Mouse (Mus musculus) CH12.LX (cell line): Measurements from ENCODE around the gene Tiam1. TPM values are rescaled to one million over a fixed set of nuclear protein-coding genes. Genes with fewer than 3 reads are reported as not detected.

ENCODE experiments used
- DNase-seq: peaks from one replicate; pipeline ENCODE4 v3.0.0-alpha.2; 2013; ENCODE audit errors: extremely low read depth
- H3K27ac ChIP-seq: 2 replicates; pipeline ENCODE4 v1.5.1; 2012; ENCODE audit warnings: low read depth, mild to moderate bottlenecking, control low read depth, moderate library complexity; ENCODE audit not compliant: insufficient read depth
- H3K27me3 ChIP-seq: replicated peaks from 2 replicates; pipeline ENCODE3; 2012; ENCODE audit warnings: inconsistent platforms
- H3K36me3 ChIP-seq, 2 experiments: replicated peaks in 1 of 2; 2 replicates each; pipeline versions ENCODE3 to v1.6.1; 2012; ENCODE audit warnings: inconsistent platforms in 1 of 2, low read length in 1 of 2, mild to moderate bottlenecking in 1 of 2, mixed read lengths in 1 of 2, moderate library complexity in 1 of 2; ENCODE audit not compliant: control insufficient read depth in 1 of 2, insufficient read depth in 1 of 2
- H3K4me1 ChIP-seq, 2 experiments: 2 replicates each; pipeline ENCODE4 v1.6.1; 2012; ENCODE audit warnings: inconsistent platforms in 1 of 2, moderate library complexity in 1 of 2; ENCODE audit not compliant: insufficient read depth in 2 of 2, control insufficient read depth in 1 of 2
- H3K4me2 ChIP-seq: 2 replicates; pipeline ENCODE4 v1.6.1; 2012; ENCODE audit warnings: low read depth, mild to moderate bottlenecking, control low read depth; ENCODE audit not compliant: poor library complexity, insufficient read depth, severe bottlenecking
- H3K4me3 ChIP-seq, 3 experiments: fragments of 150-350 bp in 1 of 3; sonication (generic) in 1 of 3; replicated peaks in 1 of 3; 2 replicates each; pipeline versions ENCODE3 to v1.5.1; 2011 to 2012; ENCODE audit warnings: low read depth in 2 of 3, low read length in 2 of 3, mild to moderate bottlenecking in 2 of 3, moderate library complexity in 2 of 3, control low read depth in 1 of 3, improper control_type of control experiment in 1 of 3, inconsistent platforms in 1 of 3, mixed read lengths in 1 of 3; ENCODE audit not compliant: poor library complexity in 1 of 3
- H3K79me2 ChIP-seq: replicated peaks from 2 replicates; pipeline ENCODE4 v1.6.1; 2012; ENCODE audit warnings: mild to moderate bottlenecking, moderate library complexity; ENCODE audit not compliant: control insufficient read depth, poor library complexity, insufficient read depth, severe bottlenecking; ENCODE audit errors: extremely low read depth
- H3K9ac ChIP-seq: 2 replicates; pipeline ENCODE4 v1.6.1; 2012; ENCODE audit warnings: low read depth, mild to moderate bottlenecking, control low read depth, moderate library complexity; ENCODE audit not compliant: insufficient read depth
- H3K9me3 ChIP-seq: replicated peaks from 2 replicates; pipeline ENCODE3; 2012; ENCODE audit warnings: low read length, inconsistent platforms, mixed read lengths
- BHLHE40 ChIP-seq: IDR thresholded peaks from 2 replicates; pipeline ENCODE4 v1.6.1; 2011; ENCODE audit warnings: mild to moderate bottlenecking, low read depth, low read length, improper control_type of control experiment
- CTCF ChIP-seq, 2 experiments: IDR thresholded peaks in 1 of 2; conservative IDR thresholded peaks in 1 of 2; 2 replicates each; pipeline ENCODE4 v1.5.1; 2011 to 2012; ENCODE audit warnings: low read depth in 2 of 2, low read length in 2 of 2, improper control_type of control experiment in 1 of 2, inconsistent platforms in 1 of 2, mild to moderate bottlenecking in 1 of 2, moderate library complexity in 1 of 2
- EP300 ChIP-seq: IDR thresholded peaks from 2 replicates; pipeline ENCODE4 v1.6.1; 2011; ENCODE audit warnings: low read length, improper control_type of control experiment
- IRF4 ChIP-seq: IDR thresholded peaks from 2 replicates; pipeline ENCODE4 v1.6.1; 2014; ENCODE audit warnings: low read depth, mild to moderate bottlenecking, inconsistent platforms, low read length, improper control_type of control experiment
- JUND ChIP-seq: conservative IDR thresholded peaks from 2 replicates; pipeline ENCODE4 v1.6.1; 2011; ENCODE audit warnings: low read depth, low read length, improper control_type of control experiment
- KAT2A ChIP-seq: IDR thresholded peaks from 2 replicates; pipeline ENCODE4 v1.6.1; 2012; ENCODE audit warnings: low read length, improper control_type of control experiment, inconsistent platforms; ENCODE audit not compliant: insufficient replicate concordance
- MAX ChIP-seq: IDR thresholded peaks from 2 replicates; pipeline ENCODE4 v1.6.1; 2011; ENCODE audit warnings: low read length, improper control_type of control experiment
- MEF2A ChIP-seq: IDR thresholded peaks from 2 replicates; pipeline ENCODE4 v1.6.1; 2014; ENCODE audit warnings: low read depth, mild to moderate bottlenecking, inconsistent platforms, low read length, improper control_type of control experiment, borderline replicate concordance
- MXI1 ChIP-seq: IDR thresholded peaks from 2 replicates; pipeline ENCODE4 v1.6.1; 2011; ENCODE audit warnings: mild to moderate bottlenecking, low read depth, low read length, improper control_type of control experiment
- MYC ChIP-seq: IDR thresholded peaks from 2 replicates; pipeline ENCODE4 v1.6.1; 2011; ENCODE audit warnings: low read depth, mild to moderate bottlenecking, improper control_type of control experiment, low read length
- PAX5 ChIP-seq: IDR thresholded peaks from 2 replicates; pipeline ENCODE4 v1.6.1; 2012; ENCODE audit warnings: low read length, inconsistent platforms, mixed read lengths
- POLR2A ChIP-seq: IDR thresholded peaks from 2 replicates; pipeline ENCODE4 v1.6.1; 2011; ENCODE audit warnings: low read depth, mild to moderate bottlenecking, improper control_type of control experiment, low read length
- RAD21 ChIP-seq: IDR thresholded peaks from 2 replicates; pipeline ENCODE4 v1.6.1; 2011; ENCODE audit warnings: low read depth, mild to moderate bottlenecking, low read length, improper control_type of control experiment, moderate library complexity
- SMC3 ChIP-seq: IDR thresholded peaks from 2 replicates; pipeline ENCODE4 v1.6.1; 2011; ENCODE audit warnings: low read depth, low read length, improper control_type of control experiment
- TBP ChIP-seq: conservative IDR thresholded peaks from 2 replicates; pipeline ENCODE4 v1.6.1; 2011; ENCODE audit warnings: low read depth, low read length, improper control_type of control experiment
- TCF12 ChIP-seq: IDR thresholded peaks from 2 replicates; pipeline ENCODE4 v1.6.1; 2014; ENCODE audit warnings: low read depth, mild to moderate bottlenecking, inconsistent platforms, low read length, improper control_type of control experiment
- UBTF ChIP-seq: IDR thresholded peaks from 2 replicates; pipeline ENCODE4 v1.6.1; 2012; ENCODE audit warnings: low read depth, mild to moderate bottlenecking, inconsistent platforms, low read length, improper control_type of control experiment, moderate library complexity
- USF1 ChIP-seq: IDR thresholded peaks from 2 replicates; pipeline ENCODE4 v1.6.1; 2014; ENCODE audit warnings: low read depth, mild to moderate bottlenecking, inconsistent platforms, low read length, improper control_type of control experiment
- USF2 ChIP-seq: conservative IDR thresholded peaks from 2 replicates; pipeline ENCODE4 v1.6.1; 2011; ENCODE audit warnings: low read depth, low read length, improper control_type of control experiment
- ZC3H11A ChIP-seq: IDR thresholded peaks from 2 replicates; pipeline ENCODE4 v1.6.1; 2012; ENCODE audit warnings: low read depth, mild to moderate bottlenecking, inconsistent platforms, low read length, improper control_type of control experiment
- dilution Hi-C: fragments of 300-500 bp; cut with MboI; formaldehyde crosslinking; loops from 2 replicates; pipeline ENCODE4 v1.14.3; 2020; ENCODE audit warnings: low sequenced_read_pairs; ENCODE audit not compliant: extremely low pct_unique_long_range_greater_than_20kb, extremely low pct_ligation_motif_present
- in situ Hi-C: fragments of 300-500 bp; cut with MboI; formaldehyde crosslinking; loops from 3 replicates; pipeline ENCODE4 v1.14.3; 2019; ENCODE audit warnings: low sequenced_read_pairs, low pct_ligation_motif_present, low pct_unique_long_range_greater_than_20kb, mixed read lengths
- polyA plus RNA-seq: library from polyadenylated mRNA; unstranded; fragments of >175 nt; gene quantifications from 2 replicates; pipeline ENCODE4 v1.2.1, GENCODE M21; 2012; ENCODE audit warnings: low read depth; ENCODE audit not compliant: insufficient read length
- total RNA-seq, 2 experiments: library from RNA; depleted of rRNA; stranded (reverse); fragments of 300-350 nt in 1 of 2; fragments of >200 nt in 1 of 2; gene quantifications; 2 replicates each; pipeline ENCODE4 v1.2.3; 2012 to 2014

Tiam1 gene
- total and polyA plus RNA-seq, 3 experiments = 0.03 to 0.40 (median 0.04) TPM

GRCm38 (mm10) chr16:89765470-89765869 lies 378.1 kb downstream of the Tiam1 start:
- TF ChIP-seq PAX5 (no peak), TBP (no peak), USF2 (no peak), KAT2A (no peak), RAD21 (peak; percentile 54), BHLHE40 (no peak), CTCF (conservative IDR thresholded peaks at IDR 0.05 in 1 of 2, IDR thresholded peaks at IDR 0.05 in 1 of 2; ENCODE audit: low read depth in 2 of 2, low read length in 2 of 2) (peak; percentile 40 to 47; a peak in 2 of 4 replicates), MYC (no peak)
- TF ChIP-seq, all 38 proteins: peak for 2
- Histone ChIP-seq H3K9ac (no peak overlapping the region), H3K27ac (no peak overlapping the region), H3K4me1 (no peaks in the 10 kb centered on the region), H3K36me3 (no peaks in the 10 kb centered on the region), H3K4me3 (no peak overlapping the region), H3K4me2 (no peak overlapping the region), H3K27me3 (peaks cover 5% of the 10 kb centered on the region), H3K79me2 (no peaks in the 10 kb centered on the region), H3K9me3 (peaks cover 49% of the 10 kb centered on the region)
- in situ Hi-C loops (loop anchor here (25.0 kb wide), 1 partner anchor 1378 kb away; no protein-coding TSS in a partner anchor), dilution Hi-C loops (no loop called here)
- peak; percentile 12 for DNase-seq

- H3K4me1 ChIP-seq = no peaks in the 10 kb centered on the region
- H3K4me3 ChIP-seq = no peak overlapping the region
- H3K27me3 ChIP-seq = peaks cover 5% of the 10 kb centered on the region
- H3K79me2 ChIP-seq = no peaks in the 10 kb centered on the region
- no peak overlapping the region for H3K9ac ChIP-seq
- peaks cover 42% of the 10 kb centered on the region for H3K9me3 ChIP-seq
- no peaks in the 10 kb centered on the region for H3K36me3 ChIP-seq
- no peak overlapping the region for H3K27ac ChIP-seq
- H3K4me2 ChIP-seq = no peak overlapping the region
- dilution Hi-C loops = no loop called here
- TF ChIP-seq MEF2A (no peak), ZC3H11A (no peak), USF1 (no peak), SMC3 (no peak), UBTF (no peak), PAX5 (no peak), MYC (no peak), MAX (no peak), EP300 (no peak), POLR2A (no peak), MXI1 (no peak), TCF12 (no peak), IRF4 (no peak), KAT2A (no peak), JUND (no peak), BHLHE40 (no peak)
- TF ChIP-seq, all 38 proteins: peak for 0
- in situ Hi-C loops = loop anchor here (25.0 kb wide), 1 partner anchor 1377 kb away; no protein-coding TSS in a partner anchor
- no peak for DNase-seq
Observed at GRCm38 (mm10) chr16:89763812-89764211, 379.8 kb downstream of the Tiam1 start.
